Mouse (Mus musculus): Measurements from ENCODE around the gene Adra1b.

The Adra1b gene

GRCm38 (mm10) chr11:43901051-43901654 lies at the start of gene Adra1b:
Gene Adra1b, minus strand, starts transcription at chr11:43901210.
- DNase-seq (ENCODE audit: low spot score in 2 of 2) = no peak

- DNase-seq (ENCODE audit: low spot score in 2 of 2) = no peak
Observed at GRCm38 (mm10) chr11:43950274-43950673, 49.3 kb upstream of the Adra1b start.

DNA sequence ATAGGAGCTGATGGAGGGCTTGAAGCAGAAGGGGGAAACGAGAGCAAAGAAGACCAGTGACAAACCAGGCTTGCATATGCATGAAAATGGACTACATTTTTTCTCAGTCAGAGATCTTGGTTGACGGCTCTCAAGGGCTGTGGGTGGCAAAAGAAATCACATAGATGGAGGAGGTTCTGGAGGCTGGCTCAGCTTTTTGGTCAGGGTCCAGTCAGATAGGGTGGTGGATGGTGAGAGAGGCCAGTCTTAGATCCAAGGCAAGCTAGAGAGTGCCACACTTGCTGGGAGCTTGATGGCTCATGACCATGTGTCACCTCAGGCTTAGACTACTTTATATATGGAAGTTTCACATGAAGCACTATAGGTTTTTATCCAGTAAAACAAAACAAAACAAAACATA lies 42.8 kb upstream of the Adra1b start:
- no peak for DNase-seq (ENCODE audit: low spot score in 2 of 2)

DNA sequence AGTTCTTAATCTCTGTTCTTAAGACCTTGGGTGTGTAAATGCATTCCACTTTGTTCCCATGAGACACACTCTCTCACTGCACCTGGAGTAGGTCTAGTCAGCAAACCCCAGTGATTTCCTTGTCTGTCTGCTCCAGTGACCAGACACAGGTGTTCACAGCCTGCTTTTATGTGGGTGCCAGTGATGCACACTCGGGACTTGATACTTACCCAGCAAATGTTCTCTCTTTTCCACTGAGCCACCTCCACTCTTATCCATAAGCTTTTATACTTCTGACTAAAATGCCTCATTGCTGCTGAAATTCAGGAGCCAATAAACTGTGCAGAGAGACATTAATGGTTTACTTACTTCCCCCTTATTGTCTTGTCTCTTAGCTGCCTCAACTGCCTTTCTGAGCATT lies 42.2 kb upstream of the Adra1b start:
- DNase-seq (ENCODE audit: low spot score in 2 of 2) = no peak

DNA sequence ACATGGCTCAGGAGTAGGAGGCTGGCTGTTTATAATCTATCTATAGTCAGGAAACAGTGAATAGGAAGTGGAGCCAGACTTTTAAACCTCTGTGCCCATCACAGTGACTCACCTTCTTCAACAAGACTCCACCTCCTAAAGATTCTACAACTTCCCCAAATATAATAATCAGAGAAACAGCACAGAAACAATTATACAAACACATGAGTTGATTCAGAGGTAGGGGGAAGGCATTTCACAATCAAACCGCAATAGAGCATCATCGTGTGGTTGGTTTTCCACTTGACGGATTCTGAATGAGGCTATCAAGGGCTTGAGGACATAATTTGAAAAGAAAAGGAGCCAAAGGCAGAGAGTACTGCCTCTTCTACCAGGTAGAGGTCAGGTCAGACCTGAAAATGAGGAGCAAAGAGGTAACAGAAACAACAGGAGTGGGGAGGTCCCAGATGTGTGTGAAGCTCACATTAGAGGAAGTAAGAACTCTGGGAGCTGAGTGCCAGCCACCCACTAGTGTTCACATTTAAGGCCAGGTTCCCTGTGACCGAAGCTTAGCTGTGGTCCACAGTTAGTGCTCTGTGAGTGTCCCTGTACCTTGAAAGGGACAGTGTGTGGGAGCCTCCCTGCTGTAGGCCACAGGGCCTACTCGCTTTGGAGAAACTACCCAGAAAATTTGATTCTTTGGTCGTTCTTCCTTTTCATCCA lies 39.6 kb upstream of the Adra1b start:
- no peak for DNase-seq (ENCODE audit: low spot score in 2 of 2)

DNA sequence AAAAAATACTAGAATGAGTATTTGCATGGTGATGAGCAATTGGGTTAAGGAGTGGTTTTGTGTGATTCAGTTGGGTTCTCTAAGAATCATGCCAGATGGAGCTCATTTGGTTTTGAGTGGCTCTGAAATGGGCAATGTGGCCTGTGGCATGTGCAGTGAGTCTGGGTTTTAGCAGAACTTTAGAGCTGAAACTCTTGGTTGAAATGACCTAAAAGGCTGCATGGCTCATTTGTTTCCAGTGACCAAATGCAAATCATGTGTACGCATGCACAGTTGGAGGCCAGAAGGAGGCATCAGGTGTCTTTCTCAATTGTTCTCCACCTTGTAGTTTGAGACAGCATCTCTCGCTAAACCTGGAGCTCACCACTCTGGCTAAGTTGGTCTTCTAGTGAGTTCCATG lies 35.0 kb upstream of the Adra1b start:
- DNase-seq (ENCODE audit: low spot score in 2 of 2) = no peak

GRCm38 (mm10) chr11:43933480-43933879 lies 32.5 kb upstream of the Adra1b start:
- peak in 1 of 2 experiments; percentile 25 for DNase-seq (ENCODE audit: low spot score in 2 of 2)

GRCm38 (mm10) chr11:43933000-43933399 lies 32.0 kb upstream of the Adra1b start:
- DNase-seq (ENCODE audit: low spot score in 2 of 2) = no peak

GRCm38 (mm10) chr11:43930191-43930590 lies 29.2 kb upstream of the Adra1b start:
- DNase-seq (ENCODE audit: low spot score in 2 of 2) = no peak

GRCm38 (mm10) chr11:43929706-43930105 lies 28.7 kb upstream of the Adra1b start:
- DNase-seq (ENCODE audit: low spot score in 2 of 2) = no peak

DNA sequence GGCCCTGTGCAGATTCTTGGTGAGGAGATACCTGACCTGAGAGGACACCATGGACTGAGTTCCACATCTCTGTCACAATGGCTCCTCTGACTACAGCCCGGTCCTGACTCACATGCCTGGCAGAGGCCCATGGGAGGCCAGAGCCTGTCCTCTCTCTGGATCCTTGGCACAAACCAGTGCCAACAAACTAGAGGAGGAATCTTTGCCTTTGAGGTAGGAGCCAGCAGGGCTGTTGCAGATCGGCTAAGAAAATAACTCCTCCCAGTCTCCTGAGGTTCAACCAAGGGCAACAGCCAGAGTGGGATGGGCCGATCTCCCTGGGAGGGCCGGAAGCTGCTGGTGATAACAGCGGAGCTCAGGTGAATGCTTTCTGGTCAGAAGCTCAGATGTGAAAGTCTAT lies 28.2 kb upstream of the Adra1b start:
- DNase-seq (ENCODE audit: low spot score in 2 of 2) = no peak

GRCm38 (mm10) chr11:43927133-43927815 lies 26.3 kb upstream of the Adra1b start:
- DNase-seq (ENCODE audit: low spot score in 2 of 2) = no peak

DNA sequence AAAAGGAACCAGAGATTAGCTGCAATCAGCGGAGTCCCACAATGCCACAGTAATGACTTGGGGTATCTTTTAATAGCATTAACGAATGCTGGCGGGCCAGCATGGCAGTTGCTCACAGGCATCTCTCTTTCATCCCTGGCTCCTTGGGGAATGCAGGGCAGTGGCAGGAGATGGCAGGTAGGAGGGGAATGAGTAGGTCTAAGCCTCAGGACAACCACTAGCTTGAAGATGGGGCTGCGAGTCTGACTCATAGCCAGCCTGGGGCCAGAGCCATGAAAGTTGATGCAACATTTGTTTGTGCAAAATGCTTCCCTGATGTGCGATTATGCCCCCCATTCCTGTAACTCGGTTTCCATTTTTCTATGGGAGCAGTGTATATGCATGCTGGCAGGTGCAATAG lies 25.2 kb upstream of the Adra1b start:
- no peak for DNase-seq (ENCODE audit: low spot score in 2 of 2)

- no peak for DNase-seq (ENCODE audit: low spot score in 2 of 2)
Observed at GRCm38 (mm10) chr11:43925584-43925983, 24.6 kb upstream of the Adra1b start.

- DNase-seq (ENCODE audit: low spot score in 2 of 2) = no peak
Observed at GRCm38 (mm10) chr11:43921701-43922100, 20.7 kb upstream of the Adra1b start.

- no peak for DNase-seq (ENCODE audit: low spot score in 2 of 2)
Observed at GRCm38 (mm10) chr11:43919492-43920055, 18.6 kb upstream of the Adra1b start.

DNA sequence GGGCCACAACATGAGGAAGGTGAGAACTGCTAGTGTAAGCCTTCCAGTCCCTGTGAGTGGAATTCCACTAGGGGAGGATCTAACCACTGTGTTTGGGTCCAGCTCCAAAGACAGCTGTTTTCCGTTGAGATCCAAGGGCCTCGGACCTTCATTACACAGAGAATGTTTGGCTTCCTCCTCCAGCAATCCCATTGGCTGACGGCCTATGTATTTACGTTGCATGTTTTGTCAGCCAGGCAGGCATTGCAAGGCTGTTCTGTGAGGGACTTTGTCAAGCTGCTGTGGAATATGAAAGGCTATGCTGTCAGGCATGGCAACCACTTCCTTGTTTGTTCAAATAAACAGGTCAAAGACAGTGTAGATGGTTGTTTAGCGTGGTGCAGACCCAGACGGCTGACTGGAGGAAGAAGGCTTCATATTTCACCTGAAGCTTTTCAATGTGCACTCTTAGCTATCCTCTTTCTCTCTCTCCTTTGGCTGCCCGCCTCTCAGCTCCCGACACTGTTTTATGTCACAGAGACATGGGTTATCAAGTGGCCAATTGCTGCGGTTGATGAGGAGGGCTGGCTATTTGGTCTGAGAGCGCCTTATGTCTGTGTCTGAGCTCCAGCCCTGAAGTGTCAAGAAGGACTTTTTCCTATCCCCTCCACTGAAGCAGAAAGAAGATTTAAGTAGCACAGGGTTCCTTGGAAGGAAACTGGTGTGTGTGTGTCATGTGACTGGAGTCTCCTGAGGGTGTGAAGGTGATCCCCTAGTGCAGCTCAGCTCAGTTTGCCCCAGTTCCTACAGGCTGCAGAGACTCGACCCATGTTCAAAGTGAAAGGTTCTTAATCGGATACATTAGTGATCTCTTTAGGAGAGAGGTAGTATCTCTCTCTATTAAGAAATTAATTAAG lies 13.8 kb upstream of the Adra1b start:
- no peak for DNase-seq (ENCODE audit: low spot score in 2 of 2)

DNA sequence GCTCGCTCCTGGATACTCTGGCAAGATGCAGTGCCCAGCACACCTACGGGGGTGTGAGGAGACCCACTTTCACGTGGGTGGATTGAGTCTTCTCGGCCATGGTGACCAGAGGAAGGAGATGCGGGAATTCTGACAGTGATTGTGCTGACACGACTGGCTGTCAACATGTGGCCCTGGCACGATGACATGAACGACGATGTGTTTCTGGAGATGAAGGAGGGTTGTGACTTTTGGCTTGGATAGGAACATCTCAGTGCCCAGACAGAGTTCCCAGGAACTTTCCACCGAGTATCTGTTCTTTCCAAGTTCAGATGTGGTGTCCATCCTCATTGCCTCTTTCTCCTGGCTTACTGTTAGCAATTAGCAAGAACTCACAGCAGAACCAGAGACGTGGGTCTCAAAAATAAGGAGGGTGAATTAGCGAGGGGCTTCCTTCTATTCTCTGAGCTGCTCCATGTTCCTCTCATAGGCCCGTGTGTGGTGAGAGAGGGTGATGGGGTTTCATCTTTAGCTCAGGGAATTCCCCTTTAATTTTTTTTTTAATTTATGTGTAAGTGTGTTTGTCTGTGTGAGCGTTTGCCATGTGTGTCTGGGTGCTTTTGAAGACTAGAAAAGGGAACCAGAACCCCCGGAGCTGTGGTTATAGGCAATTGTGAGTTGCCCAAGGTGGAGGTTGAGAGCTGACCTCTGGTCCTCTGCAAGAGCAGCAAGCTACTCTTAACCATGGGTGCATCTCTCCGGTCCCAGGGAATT lies 11.3 kb upstream of the Adra1b start:
- no peak for DNase-seq (ENCODE audit: low spot score in 2 of 2)

DNA sequence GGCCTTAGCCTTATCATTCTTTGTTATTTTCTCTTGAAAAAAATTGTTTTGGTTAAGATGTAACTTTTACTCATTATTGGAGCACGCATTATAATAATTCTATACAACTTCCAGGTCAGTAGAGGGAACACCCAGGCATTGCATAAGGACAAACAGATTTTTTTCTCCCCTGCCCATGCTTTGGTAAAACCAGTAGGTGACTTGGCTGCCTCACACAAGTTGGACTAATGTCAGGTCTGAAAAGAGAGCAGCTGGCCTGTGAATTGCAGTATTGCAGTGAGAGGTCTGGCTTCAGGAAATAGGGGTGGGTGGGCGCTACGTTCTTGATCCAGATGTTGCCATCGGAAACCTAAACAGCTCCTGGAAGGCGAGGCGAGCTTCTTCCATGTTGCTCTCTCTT lies 10.6 kb upstream of the Adra1b start:
- no peak for DNase-seq (ENCODE audit: low spot score in 2 of 2)

DNA sequence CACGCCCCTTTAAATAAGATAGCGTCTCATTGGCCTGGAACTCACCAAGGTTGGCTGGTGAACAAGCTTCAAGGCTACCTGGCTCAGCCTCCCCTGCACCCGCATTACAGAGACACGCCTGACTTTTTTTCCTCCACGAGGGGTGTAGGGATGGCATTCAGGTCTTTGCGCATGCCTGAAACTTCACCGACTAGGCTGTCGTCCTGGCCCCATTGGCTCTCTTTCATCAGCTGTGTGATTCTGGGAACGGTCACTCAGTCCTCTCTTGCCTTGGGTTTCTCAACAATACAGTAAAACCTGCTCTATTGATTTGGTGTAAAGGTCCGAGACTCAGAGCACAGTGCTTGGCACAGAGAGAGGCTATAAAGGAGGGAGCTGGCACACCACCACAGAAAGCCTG lies 2.3 kb upstream of the Adra1b start:
- DNase-seq (ENCODE audit: low spot score in 2 of 2) = no peak

GRCm38 (mm10) chr11:43899696-43900095 lies 1.3 kb downstream of the Adra1b start:
- no peak for DNase-seq (ENCODE audit: low spot score in 2 of 2)
